Mouse (Mus musculus) hindbrain, embryonic 16.5 days (tissue): ENCODE measurements at regions not wholly inside any gene's neighbourhood (a gene's known extent, or its start where the extent isn't known, plus 50 kb on each side); places are given as distances from the start of the nearest gene placed in this dataset.

ENCODE experiments used
- ATAC-seq: fragments of 200-750 bp; cut with Nextera tagmentation; 2 replicates; pipeline ENCODE4 v1.8.0; 2017; ENCODE audit warnings: moderate TSS enrichment, moderate library complexity
- H3K27ac ChIP-seq: fragments of 300-500 bp; sonication (generic); 2 replicates; pipeline ENCODE4 v1.5.1; 2014; ENCODE audit warnings: low read depth, mild to moderate bottlenecking, control low read depth, low read length, moderate library complexity
- H3K27me3 ChIP-seq: fragments of 300-500 bp; sonication (generic); replicated peaks from 2 replicates; pipeline ENCODE4 v1.6.1; 2014; ENCODE audit warnings: low read length; ENCODE audit not compliant: control insufficient read depth, insufficient read depth
- H3K36me3 ChIP-seq: fragments of 300-500 bp; sonication (generic); 2 replicates; pipeline ENCODE4 v1.6.1; 2014; ENCODE audit warnings: mild to moderate bottlenecking, low read length, moderate library complexity, mixed read lengths; ENCODE audit not compliant: control insufficient read depth, insufficient read depth
- H3K4me1 ChIP-seq: fragments of 300-500 bp; sonication (generic); 2 replicates; pipeline ENCODE4 v1.6.1; 2014; ENCODE audit warnings: low read depth, low read length; ENCODE audit not compliant: control insufficient read depth, insufficient read depth
- H3K4me2 ChIP-seq: fragments of 300-500 bp; sonication (generic); 2 replicates; pipeline ENCODE4 v1.6.1; 2014; ENCODE audit warnings: mild to moderate bottlenecking, low read length, control low read depth, moderate library complexity
- H3K4me3 ChIP-seq: fragments of 300-500 bp; sonication (generic); 2 replicates; pipeline ENCODE4 v1.5.1; 2014; ENCODE audit warnings: mild to moderate bottlenecking, low read length, control low read depth, moderate library complexity
- H3K9ac ChIP-seq: fragments of 300-500 bp; sonication (generic); 2 replicates; pipeline ENCODE4 v1.6.1; 2014; ENCODE audit warnings: low read depth, mild to moderate bottlenecking, control low read depth, low read length, moderate library complexity
- H3K9me3 ChIP-seq: fragments of 300-500 bp; sonication (generic); 2 replicates; pipeline ENCODE4 v1.6.1; 2014; ENCODE audit warnings: mild to moderate bottlenecking, low read length, moderate library complexity; ENCODE audit not compliant: control insufficient read depth
- WGBS: fragments of 180-500 bp; shearing (Covaris S2); extraction: QIAGEN DNeasy Blood & Tissue Kit; methylation state at CpG from one replicate; pipeline ENCODE4 v1.1.7; 2014; 5-methylcytosine and 5-hydroxymethylcytosine counted together

DNA sequence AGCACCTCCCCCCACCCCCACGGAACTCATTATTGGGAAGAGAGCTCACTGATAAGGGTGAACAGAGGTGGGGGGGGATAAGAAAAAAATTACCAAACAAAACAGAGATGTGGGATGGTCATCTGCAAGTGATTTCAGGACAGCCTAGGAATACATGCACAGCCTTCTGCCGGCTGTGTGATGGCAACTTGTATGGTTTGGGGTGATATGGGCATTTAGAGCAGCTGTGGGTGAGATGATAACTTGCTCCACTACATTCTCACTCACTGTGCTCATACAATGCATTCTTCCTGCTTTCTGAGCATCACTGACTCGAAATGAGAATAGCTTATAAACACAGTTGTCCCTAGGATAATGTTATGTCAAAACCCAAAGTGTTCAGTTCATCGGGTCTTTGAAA lies 443.8 kb downstream of the Tmem135 start:
- ATAC-seq, result no peak
- WGBS, result 73% methylated on average over 4 of the region's 4 CpGs
- no peaks in the 10 kb centered on the region for H3K36me3 ChIP-seq
- no peak overlapping the region for H3K9ac ChIP-seq
- H3K4me2 ChIP-seq, result no peak overlapping the region
- H3K27ac ChIP-seq, result no peak overlapping the region
- H3K4me1 ChIP-seq, result no peaks in the 10 kb centered on the region
- H3K27me3 ChIP-seq, result no peaks in the 10 kb centered on the region
- no peak overlapping the region for H3K4me3 ChIP-seq
- no peaks in the 10 kb centered on the region for H3K9me3 ChIP-seq

- WGBS, result 67% methylated on average over 6 of the region's 6 CpGs
- Histone ChIP-seq H3K27me3 (no peaks in the 10 kb centered on the region), H3K9me3 (no peaks in the 10 kb centered on the region), H3K4me3 (no peak overlapping the region), H3K4me1 (no peaks in the 10 kb centered on the region), H3K4me2 (no peak overlapping the region), H3K9ac (no peak overlapping the region), H3K36me3 (no peaks in the 10 kb centered on the region), H3K27ac (no peak overlapping the region)
- no peak for ATAC-seq
Measured at GRCm38 (mm10) chr7:88959332-88960124, 444.5 kb downstream of the Tmem135 start.

- 83% methylated on average over 3 of the region's 3 CpGs for WGBS
- ATAC-seq, result no peak
Measured at GRCm38 (mm10) chr7:88954978-88955377, 449.0 kb downstream of the Tmem135 start.

DNA sequence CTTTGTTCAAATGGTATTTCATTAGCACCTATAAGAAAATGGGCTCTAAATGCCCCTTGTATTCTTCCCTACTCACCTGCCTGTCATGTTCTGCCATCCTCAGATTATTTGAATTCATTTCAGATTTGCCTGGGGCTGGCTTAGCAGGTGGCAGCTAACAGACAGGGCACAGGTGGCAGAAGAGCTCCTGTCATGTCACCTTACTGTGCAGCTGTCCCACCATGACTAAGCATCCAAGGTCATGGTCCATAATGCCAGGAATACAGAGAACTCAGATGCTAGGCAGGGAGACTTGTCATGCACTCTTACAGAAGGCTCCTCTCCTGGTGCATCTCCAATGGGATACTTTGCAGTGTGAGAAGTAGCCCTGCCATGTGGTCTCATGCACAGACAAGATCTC lies 458.7 kb downstream of the Tmem135 start:
- H3K4me2 ChIP-seq, result no peak overlapping the region
- no peaks in the 10 kb centered on the region for H3K27me3 ChIP-seq
- H3K36me3 ChIP-seq, result no peaks in the 10 kb centered on the region
- H3K9ac ChIP-seq, result no peak overlapping the region
- no peaks in the 10 kb centered on the region for H3K9me3 ChIP-seq
- H3K4me3 ChIP-seq, result no peak overlapping the region
- H3K4me1 ChIP-seq, result no peaks in the 10 kb centered on the region
- ATAC-seq, result no peak
- H3K27ac ChIP-seq, result no peak overlapping the region

More at GRCm38 (mm10) chr7:88954978-88955377, 449.0 kb downstream of the Tmem135 start:
- no peaks in the 10 kb centered on the region for H3K36me3 ChIP-seq
- no peak overlapping the region for H3K9ac ChIP-seq
- no peaks in the 10 kb centered on the region for H3K4me1 ChIP-seq
- H3K9me3 ChIP-seq, result no peaks in the 10 kb centered on the region
- H3K27ac ChIP-seq, result no peak overlapping the region
- no peak overlapping the region for H3K4me2 ChIP-seq
- no peak overlapping the region for H3K4me3 ChIP-seq
- H3K27me3 ChIP-seq, result no peaks in the 10 kb centered on the region

GRCm38 (mm10) chr7:88944936-88945335 lies 459.1 kb downstream of the Tmem135 start:
- WGBS, result 45% methylated on average over 2 of the region's 2 CpGs
- Histone ChIP-seq H3K27me3 (no peaks in the 10 kb centered on the region), H3K9me3 (no peaks in the 10 kb centered on the region), H3K4me3 (no peak overlapping the region), H3K9ac (no peak overlapping the region), H3K4me2 (no peak overlapping the region), H3K4me1 (no peaks in the 10 kb centered on the region), H3K36me3 (no peaks in the 10 kb centered on the region), H3K27ac (no peak overlapping the region)
- ATAC-seq, result no peak

- WGBS, result 66% methylated on average over 9 of the region's 9 CpGs
- no peaks in the 10 kb centered on the region for H3K27me3 ChIP-seq
- 0 out of 2 replicates have a peak, but pooled peaks have one; percentile 27 for ATAC-seq
Measured at GRCm38 (mm10) chr7:88941246-88941910, 462.6 kb downstream of the Tmem135 start.

GRCm38 (mm10) chr7:88940196-88940595 lies 463.8 kb downstream of the Tmem135 start:
- H3K9ac ChIP-seq, result no peak overlapping the region
- ATAC-seq, result no peak
- H3K4me3 ChIP-seq, result no peak overlapping the region
- H3K9me3 ChIP-seq, result no peaks in the 10 kb centered on the region
- no peak overlapping the region for H3K4me2 ChIP-seq
- 84% methylated on average over 2 of the region's 2 CpGs for WGBS
- no peaks in the 10 kb centered on the region for H3K36me3 ChIP-seq
- no peaks in the 10 kb centered on the region for H3K27me3 ChIP-seq
- no peaks in the 10 kb centered on the region for H3K4me1 ChIP-seq
- no peak overlapping the region for H3K27ac ChIP-seq

More at GRCm38 (mm10) chr7:88941246-88941910, 462.6 kb downstream of the Tmem135 start:
- no peak overlapping the region for H3K4me3 ChIP-seq
- H3K4me2 ChIP-seq, result no peak overlapping the region
- no peaks in the 10 kb centered on the region for H3K9me3 ChIP-seq
- no peak overlapping the region for H3K9ac ChIP-seq
- H3K27ac ChIP-seq, result peak overlapping the region; percentile 2; the same call in 1 of the 2 replicates
- H3K4me1 ChIP-seq, result no peaks in the 10 kb centered on the region
- H3K36me3 ChIP-seq, result no peaks in the 10 kb centered on the region

DNA sequence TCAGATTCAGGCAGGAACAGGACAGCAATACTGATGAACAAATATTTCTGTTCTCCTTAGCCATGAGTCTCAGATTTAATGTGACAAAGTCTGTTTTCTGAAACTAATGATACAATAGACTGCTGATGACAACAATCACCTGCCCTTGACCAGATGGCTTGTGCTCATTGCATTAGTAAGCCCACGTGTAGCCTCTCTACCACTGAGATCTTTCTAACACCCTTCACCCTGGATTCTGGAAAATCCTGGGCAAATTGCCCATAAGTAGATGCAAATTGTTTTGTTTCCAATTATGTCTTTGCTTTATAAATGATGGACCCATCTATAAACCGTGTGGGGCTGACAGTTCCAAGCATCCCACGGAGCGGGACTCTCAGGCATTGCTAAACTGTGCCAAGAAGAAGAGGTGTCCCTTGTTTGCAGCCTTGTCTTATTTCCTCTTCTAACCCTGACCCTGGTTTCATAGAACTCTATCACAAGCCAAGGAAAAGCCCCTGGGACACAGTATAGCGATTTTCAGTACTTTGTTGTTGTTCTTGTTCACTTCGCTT lies 475.7 kb downstream of the Tmem135 start:
- Histone ChIP-seq H3K36me3 (no peaks in the 10 kb centered on the region), H3K27ac (no peak overlapping the region), H3K9me3 (no peaks in the 10 kb centered on the region), H3K4me3 (no peak overlapping the region), H3K27me3 (no peaks in the 10 kb centered on the region), H3K9ac (no peak overlapping the region), H3K4me2 (no peak overlapping the region), H3K4me1 (no peaks in the 10 kb centered on the region)
- peak; percentile 58 for ATAC-seq
- WGBS, result 61% methylated on average over 6 of the region's 6 CpGs
